Mouse (Mus musculus): ENCODE results near the gene Grm8. TPM values are rescaled to one million over a fixed set of nuclear protein-coding genes. Genes with fewer than 3 reads are reported as not detected.
"Not testable (repeated sequence)": the region's sequence is repeated elsewhere in the genome, so short reads cannot be mapped to it uniquely, and the experiment has no call there.

Grm8 gene
- total RNA-seq, 2 experiments from 2014 or later = not detected

DNA sequence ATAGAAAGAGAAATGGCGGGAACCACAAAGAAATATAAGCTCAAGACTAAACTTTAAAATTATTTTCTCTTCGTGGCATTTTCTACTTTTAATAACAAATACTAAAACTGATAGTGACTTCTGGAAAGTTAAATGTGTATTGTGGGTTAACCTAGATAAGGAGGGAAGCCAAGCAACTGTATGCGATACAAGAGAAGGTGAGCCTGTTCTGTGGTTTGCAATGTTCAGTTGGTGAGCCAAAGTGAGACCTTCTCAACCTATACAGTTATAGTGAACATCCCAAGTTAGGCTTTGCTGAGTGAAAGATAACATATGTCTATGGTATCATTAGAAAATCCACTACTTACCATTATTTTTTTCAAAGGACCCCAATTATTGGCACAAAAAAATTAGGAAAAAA, 233.6 kb downstream of the Grm8 start:
- ATAC-seq (replicated peaks; ENCODE audit: low FRiP score, poor library complexity, severe bottlenecking) = no peak

DNA sequence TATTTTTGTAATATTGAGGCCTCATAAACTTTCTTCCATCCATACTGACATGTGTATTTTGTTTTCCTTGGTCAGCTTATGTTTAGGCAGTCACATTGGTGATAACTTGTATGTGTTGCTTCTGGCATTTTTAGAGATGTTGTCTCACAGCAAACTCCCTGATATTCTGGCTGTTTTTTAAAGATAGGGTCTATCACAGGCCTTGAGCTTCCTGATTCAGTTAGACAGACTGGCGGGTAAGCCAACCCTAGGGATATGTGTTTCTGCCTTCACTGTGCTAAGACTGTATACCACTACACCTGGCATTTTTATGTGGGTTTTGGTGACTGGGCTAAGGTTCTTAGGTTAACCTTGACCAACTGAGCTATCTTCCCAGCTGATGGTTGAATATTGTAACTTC, 239.8 kb downstream of the Grm8 start:
- ATAC-seq (replicated peaks; ENCODE audit: low FRiP score, poor library complexity, severe bottlenecking) = no peak

DNA sequence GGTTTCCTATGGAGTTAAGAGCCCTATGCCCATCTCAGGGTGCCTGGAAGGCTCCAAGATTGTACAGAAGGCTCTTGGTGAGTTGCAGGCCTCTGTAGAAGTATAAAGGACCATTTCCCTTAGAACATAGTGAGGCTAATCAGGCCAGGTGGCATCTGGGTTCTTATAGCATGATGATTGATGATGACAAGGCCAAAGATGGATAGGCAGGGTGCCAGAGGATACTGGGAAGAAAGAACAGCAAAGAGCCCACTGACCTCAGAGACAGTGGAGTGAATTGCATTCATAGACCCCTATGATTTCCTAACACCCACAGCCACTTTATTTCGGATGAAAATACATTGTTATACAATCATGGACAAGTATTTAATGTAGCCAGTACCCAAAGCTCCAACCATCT, 242.1 kb downstream of the Grm8 start:
- ATAC-seq (replicated peaks; ENCODE audit: low FRiP score, poor library complexity, severe bottlenecking) = no peak

DNA sequence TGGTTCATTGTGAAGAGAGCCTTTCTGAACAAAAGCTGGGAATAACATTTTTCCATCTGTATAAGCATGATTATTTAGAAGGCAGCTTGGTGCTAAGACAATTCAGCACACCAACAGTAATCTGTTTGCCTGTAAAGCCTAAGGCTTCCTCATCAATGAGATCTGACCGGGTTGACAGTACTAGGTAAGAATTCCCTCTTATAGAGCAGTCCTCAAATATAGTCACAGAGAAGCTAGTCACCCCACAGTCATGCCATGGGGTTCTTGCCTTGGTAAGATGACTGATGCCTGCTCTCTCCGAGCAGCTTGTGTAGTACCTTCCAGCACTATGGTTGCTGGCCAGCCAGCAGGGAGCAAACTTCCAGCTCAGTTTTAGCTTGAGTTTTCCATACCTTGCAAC, 246.6 kb downstream of the Grm8 start:
- 0 out of 2 replicates have a peak, but pooled peaks have one; percentile 42 for ATAC-seq (replicated peaks; ENCODE audit: low FRiP score, poor library complexity, severe bottlenecking)

- peak; percentile 97 for ATAC-seq (replicated peaks; ENCODE audit: low FRiP score, poor library complexity, severe bottlenecking)
Measured at GRCm38 (mm10) chr6:27887922-27888321, 247.1 kb downstream of the Grm8 start.

GRCm38 (mm10) chr6:27885786-27886185, 249.2 kb downstream of the Grm8 start:
- ATAC-seq (replicated peaks; ENCODE audit: low FRiP score, poor library complexity, severe bottlenecking) = no peak

DNA sequence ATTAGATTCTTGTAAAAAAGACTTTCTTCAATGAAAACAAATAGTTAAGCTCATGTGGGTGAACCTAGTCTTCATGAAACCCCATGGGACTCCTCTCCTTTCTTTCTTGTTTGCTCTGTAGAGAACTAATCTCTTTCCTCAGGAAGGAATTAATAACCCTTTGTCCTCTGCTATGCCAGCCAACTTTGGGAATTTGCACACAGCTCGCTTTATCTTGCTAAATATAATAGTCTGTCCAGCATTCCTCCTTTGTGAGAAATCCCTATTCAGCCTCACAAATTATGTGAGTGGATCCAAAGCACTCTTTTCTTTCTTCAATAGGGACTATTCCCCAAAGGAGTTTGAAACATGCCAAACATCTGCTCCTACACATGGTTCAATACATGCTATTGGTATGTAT, 285.3 kb downstream of the Grm8 start:
- ATAC-seq (replicated peaks; ENCODE audit: low FRiP score, poor library complexity, severe bottlenecking) = no peak

GRCm38 (mm10) chr6:27836159-27836558, 298.8 kb downstream of the Grm8 start:
- ATAC-seq (replicated peaks; ENCODE audit: low FRiP score, poor library complexity, severe bottlenecking) = no peak

- ATAC-seq (replicated peaks; ENCODE audit: low FRiP score, poor library complexity, severe bottlenecking) = not testable (repeated sequence)
Measured at GRCm38 (mm10) chr6:27819735-27820134, 315.2 kb downstream of the Grm8 start.

DNA sequence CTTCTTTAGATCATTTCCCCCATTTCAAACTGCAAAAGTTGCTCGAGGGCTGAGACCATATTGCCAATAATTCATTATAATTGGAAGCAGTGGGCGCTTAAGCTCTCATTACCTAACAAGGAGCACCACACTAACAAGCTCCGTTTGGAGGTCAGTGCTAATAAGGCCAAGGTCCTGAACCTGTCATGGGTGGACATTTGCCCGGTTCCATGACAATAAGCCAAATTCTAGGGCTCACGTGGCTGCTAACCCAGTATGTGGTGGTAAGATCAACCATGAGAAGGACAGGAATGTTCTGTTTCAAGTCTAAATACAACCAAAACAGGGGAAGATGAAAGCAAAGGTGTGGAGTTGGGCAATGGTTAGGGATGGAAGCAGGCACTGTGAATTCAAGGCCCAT, 322.2 kb downstream of the Grm8 start:
- no peak for ATAC-seq (replicated peaks; ENCODE audit: low FRiP score, poor library complexity, severe bottlenecking)

- no peak for ATAC-seq (replicated peaks; ENCODE audit: low FRiP score, poor library complexity, severe bottlenecking)
Measured at GRCm38 (mm10) chr6:27809996-27810395, 325.0 kb downstream of the Grm8 start.

DNA sequence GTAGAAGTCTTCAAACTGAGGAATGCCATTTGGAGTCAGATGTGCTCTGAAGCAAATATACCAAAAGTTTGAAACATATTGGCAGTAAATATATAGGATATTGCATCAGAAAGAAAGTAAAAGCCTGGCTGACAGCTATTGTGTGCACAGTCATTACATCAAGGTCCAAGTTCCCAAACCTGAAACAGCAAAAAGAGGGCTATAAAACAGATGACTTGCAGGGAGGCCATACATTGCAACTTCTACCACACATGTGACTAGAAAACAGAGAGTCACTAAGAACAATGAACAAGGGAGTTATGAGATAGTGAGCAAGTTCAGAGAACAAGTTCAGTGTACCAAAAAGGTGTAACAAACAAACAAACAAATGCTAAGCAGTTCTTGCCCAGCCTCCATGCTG, 328.2 kb downstream of the Grm8 start:
- no peak for ATAC-seq (replicated peaks; ENCODE audit: low FRiP score, poor library complexity, severe bottlenecking)

GRCm38 (mm10) chr6:27800881-27801572, 334.0 kb downstream of the Grm8 start:
- ATAC-seq (replicated peaks; ENCODE audit: low FRiP score, poor library complexity, severe bottlenecking) = no peak

- ATAC-seq (replicated peaks; ENCODE audit: low FRiP score, poor library complexity, severe bottlenecking) = no peak
Measured at GRCm38 (mm10) chr6:27798735-27799134, 336.2 kb downstream of the Grm8 start.

DNA sequence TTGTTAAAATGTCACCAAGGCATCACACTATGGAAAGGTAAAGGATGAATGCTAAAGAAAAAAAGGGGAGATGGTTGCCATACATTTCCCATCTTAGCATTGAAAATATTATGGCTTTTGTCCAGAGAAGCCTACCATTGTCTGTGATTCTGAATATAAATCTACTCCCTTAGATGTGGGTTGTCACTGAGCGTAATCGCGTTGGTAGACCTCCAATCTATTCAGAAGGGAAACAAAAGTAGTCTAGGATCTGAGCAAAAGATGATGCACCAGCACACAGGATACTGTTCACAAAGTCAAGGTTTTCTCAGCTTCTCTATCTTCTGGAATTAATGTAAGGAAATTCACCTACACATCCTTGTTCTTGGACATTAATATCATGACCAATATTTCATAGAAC, 345.4 kb downstream of the Grm8 start:
- no peak for ATAC-seq (replicated peaks; ENCODE audit: low FRiP score, poor library complexity, severe bottlenecking)

- ATAC-seq (replicated peaks; ENCODE audit: low FRiP score, poor library complexity, severe bottlenecking) = no peak
Measured at GRCm38 (mm10) chr6:27789151-27789550, 345.8 kb downstream of the Grm8 start.

GRCm38 (mm10) chr6:27782251-27782650, 352.7 kb downstream of the Grm8 start:
- no peak for ATAC-seq (replicated peaks; ENCODE audit: low FRiP score, poor library complexity, severe bottlenecking)

DNA sequence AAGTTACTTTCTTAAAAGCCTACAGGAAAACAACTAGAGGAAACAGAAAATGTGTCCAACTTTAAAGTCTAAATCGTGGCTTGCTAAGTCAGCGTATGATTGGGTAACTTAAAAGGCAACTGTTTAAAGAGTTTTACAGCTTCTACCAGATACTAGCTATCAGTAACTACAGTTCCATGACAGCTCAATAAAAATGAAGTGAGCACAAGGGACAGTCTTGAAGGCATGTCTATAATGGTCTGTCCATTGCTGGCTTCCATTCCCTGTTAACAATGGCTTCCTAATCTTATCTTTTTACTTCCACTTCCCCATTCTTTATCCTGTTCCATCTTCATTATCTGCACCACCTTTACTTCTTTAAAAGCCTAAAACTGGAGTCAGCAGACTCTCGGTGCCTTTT, 353.6 kb downstream of the Grm8 start:
- ATAC-seq (replicated peaks; ENCODE audit: low FRiP score, poor library complexity, severe bottlenecking) = no peak

GRCm38 (mm10) chr6:27775646-27776271, 359.2 kb downstream of the Grm8 start:
- no peak for ATAC-seq (replicated peaks; ENCODE audit: low FRiP score, poor library complexity, severe bottlenecking)

- ATAC-seq (replicated peaks; ENCODE audit: low FRiP score, poor library complexity, severe bottlenecking) = no peak
Measured at GRCm38 (mm10) chr6:27762061-27762460, 372.9 kb downstream of the Grm8 start.

- no peak for ATAC-seq (replicated peaks; ENCODE audit: low FRiP score, poor library complexity, severe bottlenecking)
Measured at GRCm38 (mm10) chr6:27753290-27753829, 381.6 kb downstream of the Grm8 start.

Data from erythroblast, adult 5-6 weeks (primary cell).